Mouse (Mus musculus): ENCODE results near the gene Art3.

Art3 gene

GRCm38 (mm10) chr5:92331635-92332338, at the start of gene Art3:
Art3 (plus strand) TSS chr5:92331827.
- DNase-seq = no peak

DNA sequence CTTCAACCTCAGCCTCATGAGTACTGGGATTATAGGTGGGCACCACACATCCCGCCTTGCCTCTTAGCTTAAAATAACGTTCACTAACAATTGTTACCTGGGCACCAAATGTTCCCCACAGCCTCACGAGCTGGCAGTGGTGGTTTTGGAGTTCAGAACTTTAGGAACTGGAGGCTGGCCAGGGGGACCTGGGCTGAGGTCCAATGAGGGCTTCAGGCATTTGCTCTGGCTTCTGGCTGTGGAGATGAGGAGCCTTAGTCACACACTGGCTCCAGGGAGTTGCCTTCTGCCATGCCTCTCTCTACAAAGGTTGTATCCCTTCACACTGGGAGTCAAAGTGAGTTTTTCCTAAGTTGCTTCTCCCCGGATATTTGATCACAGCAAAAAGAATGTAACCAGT, 49.1 kb upstream of the Art3 start:
- no peak for DNase-seq

DNA sequence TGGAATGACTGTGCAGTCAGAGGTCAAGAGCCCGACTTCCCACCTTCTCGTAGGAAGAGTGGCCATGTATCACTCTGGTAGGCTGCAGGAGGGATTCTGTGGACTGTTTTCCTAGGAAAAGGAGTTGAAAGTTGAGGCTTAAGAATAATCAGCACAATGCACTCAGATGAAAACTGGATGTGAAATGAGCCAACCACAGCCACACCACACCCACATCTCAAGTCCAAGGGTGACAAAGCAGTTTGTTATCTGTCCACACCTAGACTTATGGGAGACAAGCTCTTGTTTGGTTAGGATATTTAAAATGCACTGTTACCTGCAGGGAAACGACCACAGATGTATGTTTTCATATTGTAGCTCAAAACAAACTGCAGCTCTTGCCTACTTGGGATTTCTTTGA, 48.5 kb upstream of the Art3 start:
- no peak for DNase-seq

GRCm38 (mm10) chr5:92287840-92288239, 43.8 kb upstream of the Art3 start:
- DNase-seq = no peak

DNA sequence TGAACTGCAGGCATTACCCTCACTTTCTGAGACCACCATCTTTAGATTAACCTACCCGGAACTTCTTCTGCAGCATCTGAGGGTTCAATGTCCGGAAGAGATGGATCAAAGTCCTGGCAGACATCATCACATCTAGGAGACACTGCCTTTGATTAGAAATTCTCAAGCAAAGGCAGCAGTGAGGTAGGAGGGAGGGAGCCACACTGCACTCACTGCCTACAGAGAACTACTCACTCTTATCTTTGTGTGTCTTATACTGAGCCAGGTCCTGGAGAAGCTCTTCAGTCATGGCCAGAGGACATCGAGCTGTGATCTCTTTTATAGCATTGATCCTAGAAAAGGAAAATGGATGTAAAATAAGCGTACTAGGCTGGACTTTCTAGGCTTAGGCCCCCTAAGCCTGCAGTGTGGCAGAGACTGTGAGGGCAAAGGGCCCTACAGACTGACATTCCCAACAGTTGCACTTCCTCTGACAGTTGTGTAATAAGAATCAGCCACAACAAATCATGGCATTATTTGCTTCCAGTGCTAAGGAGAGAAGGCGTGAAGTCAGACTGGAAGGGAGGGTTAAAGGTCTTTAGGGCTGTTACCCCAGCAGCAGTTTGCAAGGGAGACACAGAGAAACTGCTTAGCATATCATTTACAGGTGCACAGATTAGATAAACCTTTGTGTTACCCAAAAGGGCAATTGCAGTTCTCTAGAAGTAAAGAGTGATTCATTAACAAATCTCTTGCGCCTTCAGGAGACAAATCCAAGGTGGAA, 39.8 kb upstream of the Art3 start:
- DNase-seq = no peak

DNA sequence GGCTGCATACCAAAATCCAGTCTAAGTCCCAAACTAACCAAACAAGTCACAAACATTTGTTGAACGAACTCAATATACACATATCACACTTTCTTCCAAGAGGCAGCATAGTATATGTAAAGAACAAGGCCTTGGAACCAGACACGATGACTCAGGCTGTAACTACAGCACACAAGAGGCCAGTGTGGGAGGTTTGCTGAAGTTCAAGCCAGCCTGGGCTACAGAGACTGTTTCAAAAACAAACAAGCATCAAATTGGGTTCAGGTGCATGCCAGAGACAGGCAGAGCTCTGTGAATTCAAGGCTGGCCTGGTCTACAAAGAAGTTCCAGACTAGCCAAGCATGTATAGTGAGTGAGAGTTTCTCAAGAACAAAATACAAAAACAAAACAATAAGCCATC, 37.1 kb upstream of the Art3 start:
- no peak for DNase-seq

DNA sequence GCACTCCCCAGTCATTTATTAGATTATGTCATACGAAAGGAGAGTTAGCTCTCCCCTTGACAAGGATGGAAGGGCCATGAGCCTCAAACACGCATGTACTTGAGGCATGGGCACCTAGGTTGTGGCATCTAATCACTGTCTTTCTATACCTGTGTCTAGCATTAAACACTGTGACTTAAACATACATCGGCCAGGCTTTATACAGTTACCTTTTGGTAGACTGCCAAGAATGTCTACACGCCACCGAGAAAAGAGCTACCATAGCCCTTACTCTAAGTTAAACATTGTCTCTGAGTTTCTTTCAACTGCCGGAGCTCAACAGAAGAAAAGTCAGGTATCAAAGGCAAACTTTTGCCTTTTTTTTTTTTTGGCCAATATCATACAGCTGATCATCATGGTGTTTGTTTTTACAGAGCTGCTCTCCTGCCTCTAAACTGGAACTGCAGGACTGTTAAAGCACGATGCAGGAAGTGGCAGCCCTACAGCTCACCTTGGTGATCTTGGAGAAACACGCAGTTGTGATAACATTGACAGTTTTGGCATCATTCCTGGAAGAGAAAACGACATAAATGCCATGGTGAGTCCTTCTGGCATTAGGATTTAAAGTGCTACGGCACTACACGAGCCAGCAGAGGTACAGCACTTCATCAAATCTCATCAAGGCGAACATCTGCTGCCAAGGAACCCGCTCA, 29.3 kb upstream of the Art3 start:
- no peak for DNase-seq

DNA sequence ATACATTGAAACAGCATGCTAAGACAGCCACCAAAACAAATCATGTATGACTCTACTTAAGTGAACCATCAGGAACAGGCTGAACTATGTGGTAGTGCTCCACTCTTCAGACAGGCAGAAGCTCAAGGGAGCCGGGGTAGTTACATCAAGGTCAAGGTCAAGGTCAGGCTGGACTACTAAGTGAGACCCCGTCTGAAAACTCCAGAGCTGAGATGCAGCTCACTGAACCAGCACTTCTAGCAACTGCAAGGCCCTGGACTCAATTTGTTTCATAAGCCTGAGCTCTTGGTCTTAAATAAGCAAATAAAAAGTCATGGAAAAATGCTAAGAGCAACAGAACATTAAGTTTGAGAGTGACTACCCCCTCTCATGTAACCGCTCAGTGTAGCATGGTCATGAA, 27.3 kb upstream of the Art3 start:
- no peak for DNase-seq

DNA sequence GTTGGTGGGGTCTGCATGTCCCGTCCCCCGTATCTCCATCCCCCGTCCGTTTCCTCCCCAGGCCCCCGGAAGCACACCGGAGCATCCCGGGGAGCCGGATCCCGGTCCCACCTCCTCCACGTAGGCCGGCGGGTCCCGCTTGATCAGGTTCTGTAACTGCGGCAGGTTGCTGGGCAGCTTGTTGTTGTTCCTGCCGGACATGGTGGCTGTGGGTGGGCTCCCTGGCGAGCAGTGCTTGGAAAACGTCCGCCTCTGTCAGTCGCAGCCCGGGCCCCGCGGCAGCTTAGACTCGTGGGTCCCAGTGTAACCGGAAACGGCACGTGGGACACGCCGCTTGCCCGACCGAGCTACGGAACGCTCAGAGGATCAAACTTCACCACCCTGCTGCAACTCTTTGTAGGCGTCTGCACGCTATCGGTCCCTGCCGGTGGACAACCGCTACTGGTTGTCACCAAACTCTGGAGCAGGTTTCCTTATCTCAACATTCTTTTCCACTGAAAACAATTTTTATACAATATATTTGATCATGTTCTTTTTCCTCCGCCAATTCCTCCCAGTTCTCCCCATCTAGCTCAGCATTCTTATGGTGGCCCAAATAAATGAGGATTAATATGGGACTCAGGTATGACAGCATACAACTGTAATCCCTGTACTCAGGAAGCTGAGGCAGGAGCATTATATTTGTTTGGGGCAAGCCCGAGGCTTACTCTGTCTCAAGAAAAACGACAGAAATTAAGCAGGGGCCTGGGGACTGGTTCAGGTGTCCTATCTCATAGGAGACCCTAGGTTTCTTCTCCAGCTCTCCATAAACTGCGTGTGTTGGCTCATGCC, 21.7 kb upstream of the Art3 start, which contains the start of gene Sdad1:
TSS of gene Sdad1 (minus strand) at position 799 of the 831 bp plus-strand sequence.
- peak; percentile 93 to 97 for DNase-seq

DNA sequence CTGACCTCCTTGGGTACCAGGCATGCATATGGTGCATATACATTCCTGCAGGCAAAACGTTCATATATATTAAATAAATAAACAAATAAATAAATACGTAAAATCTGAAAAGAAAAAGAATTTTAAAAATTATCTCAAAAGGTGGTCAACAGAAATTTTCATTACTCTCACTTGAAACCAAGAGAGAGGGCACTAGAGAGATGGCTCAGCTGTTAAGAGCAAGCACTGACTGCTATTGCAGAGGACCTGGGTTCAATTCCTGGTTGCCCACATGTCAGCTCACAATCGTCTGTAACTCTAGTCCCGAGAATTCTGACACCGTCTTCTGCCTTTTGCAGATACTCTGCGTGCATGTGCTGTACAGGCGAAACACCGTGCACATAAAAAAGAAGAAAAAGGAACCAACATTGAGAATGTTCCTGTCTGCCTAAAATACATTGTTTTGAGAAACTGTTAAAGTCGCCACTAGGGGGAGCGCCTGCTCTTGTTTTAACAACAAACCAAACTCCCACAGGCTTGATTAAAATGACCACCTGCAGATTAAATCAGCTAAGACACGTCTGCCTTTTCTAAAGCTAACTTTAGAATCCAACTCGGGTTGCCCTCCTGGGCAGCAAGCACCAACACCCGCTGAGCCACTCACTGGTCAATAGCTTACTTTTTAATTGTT, 19.4 kb upstream of the Art3 start:
- peak; percentile 94 to 95 for DNase-seq

DNA sequence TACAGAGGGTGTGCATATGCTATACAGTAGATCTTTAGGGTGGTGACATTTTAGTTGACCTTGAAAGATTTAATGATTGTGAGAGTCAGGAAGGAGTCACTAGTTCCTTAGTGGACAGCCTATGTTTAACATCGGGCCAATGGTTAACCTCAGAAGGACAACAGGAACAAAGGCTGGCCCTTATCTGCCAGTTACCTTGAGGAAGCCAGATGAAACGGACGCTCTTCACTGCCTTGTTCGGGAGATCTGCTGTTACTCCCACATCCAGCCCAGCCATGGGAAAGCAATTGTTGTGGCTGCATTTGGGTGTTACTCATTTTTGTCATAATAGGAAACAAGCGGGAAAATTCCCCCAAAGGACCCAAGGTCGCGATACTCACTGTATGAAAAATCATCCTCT, 17.9 kb upstream of the Art3 start:
- DNase-seq = no peak

GRCm38 (mm10) chr5:92318119-92318518, 13.5 kb upstream of the Art3 start:
- no peak for DNase-seq

GRCm38 (mm10) chr5:92318596-92318995, 13.0 kb upstream of the Art3 start:
- DNase-seq = peak in 1 of 2 experiments; percentile 16

DNA sequence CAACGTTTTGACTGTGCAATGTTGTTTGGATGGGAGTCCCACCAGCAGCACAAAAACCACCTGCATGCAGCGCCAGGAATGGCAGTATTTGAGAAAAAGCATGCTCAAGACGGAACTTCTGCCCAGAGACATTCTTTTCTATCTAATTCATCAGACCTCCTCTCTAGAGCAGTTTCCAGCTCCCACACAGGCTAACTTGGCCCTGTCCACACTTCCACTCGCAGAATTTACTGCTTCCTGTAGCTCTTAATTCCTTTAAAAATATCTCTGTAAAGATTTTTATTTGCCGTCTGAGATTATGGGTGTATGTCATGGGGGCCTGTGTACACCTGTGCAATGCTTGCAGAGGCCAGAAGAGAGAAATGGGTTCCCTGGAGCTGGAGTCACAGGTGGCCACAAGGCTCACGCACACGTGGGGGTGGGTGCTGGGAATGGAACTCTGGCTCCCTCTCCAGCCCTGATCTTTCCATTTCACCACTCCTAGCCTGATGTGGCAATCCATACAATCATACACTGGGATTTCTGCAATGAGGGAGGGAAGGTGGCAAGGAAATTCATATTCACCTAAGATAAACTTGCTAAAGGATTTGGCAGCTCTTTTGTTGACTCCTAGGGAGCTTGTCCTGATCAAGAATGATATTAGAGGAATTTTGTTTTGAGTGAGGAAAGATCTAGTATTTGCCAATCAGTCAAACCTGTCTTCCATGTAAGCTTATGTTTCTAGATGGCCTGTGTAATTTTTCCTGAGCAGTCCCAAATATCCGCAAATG, 9.8 kb upstream of the Art3 start:
- DNase-seq = peak; percentile 42 to 54

- DNase-seq = no peak
Observed at GRCm38 (mm10) chr5:92322612-92323011, 9.0 kb upstream of the Art3 start.

DNA sequence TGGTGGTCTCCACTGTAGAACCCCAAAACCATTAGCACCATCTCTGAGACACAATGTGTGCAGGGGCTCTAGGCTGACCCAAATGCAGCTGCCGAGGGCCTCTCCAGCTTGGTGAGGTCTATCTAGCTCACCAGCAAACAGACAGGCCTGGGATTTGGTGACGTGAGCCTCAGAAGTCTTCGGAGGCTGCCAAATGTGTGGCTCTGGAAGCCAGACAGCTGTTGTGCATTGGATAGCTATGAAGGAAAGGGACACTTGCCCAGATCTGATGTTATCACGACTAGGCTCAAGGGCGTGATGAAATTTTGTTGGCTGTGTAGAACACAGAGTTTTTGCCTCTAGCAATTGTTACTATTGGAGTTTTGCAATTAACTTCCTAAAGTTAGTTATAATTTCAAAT, 8.4 kb upstream of the Art3 start:
- peak; percentile 63 to 71 for DNase-seq

DNA sequence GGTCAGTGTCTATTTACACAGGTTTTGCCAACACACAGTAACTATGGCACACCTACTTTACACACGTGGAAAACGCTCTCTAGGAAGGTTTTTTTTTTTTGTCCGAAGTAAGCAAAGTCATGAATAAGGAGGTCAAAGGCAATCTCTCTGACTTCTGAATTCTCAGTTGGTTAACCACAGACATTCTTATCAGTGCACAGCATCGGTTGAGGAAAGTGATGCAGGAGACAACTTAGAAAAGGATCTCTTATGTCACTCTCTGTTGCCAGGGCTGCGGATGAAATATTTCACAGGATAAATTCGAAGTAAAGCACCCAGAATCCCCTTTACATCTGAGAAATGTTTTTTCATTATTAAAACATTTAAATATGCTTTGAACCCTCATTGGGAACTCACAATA, 4.3 kb upstream of the Art3 start:
- DNase-seq = no peak

- no peak for DNase-seq
Observed at GRCm38 (mm10) chr5:92327929-92328328, 3.7 kb upstream of the Art3 start, which contains the start of gene Cxcl9. Cxcl9 (minus strand) TSS chr5:92328079.

GRCm38 (mm10) chr5:92331122-92331521, 505 bp upstream of the Art3 start:
- no peak for DNase-seq

- peak; percentile 50 to 60 for DNase-seq
Observed at GRCm38 (mm10) chr5:92332359-92332840, 773 bp downstream of the Art3 start.

DNA sequence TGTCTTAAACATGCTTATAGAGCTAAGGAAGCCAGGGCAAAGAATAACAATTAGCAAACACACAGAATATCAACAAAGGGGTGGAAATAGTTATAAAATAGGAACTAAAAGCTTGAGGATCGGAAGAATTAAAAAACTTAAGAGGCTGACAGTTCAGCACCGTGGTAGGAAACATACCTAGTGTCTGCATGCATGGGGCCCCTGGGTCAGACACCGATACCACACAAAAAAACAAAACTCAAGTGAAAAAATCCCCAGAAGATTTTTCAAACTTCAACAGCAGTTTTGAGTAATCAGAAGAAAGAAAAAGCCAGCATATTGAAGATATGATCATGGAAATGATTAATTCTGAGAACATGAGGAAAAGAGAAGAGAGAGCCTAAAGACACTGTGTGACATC, 5.1 kb downstream of the Art3 start:
- no peak for DNase-seq

Measured in kidney, postnatal 4 days (tissue).